Mouse (Mus musculus) bone marrow, adult 2 months (tissue): ENCODE measurements around the gene Erbb4. TPM values are rescaled to one million over a fixed set of nuclear protein-coding genes. Genes with fewer than 3 reads are reported as not detected.

Experiments used
- H3K27ac ChIP-seq: fragments of 200-500 bp; 2 replicates; pipeline ENCODE4 v1.5.1; 2012; ENCODE audit warnings: low read depth, mild to moderate bottlenecking, control low read depth, inconsistent platforms, low read length; ENCODE audit not compliant: control insufficient read depth, poor library complexity, insufficient read depth
- H3K4me1 ChIP-seq: fragments of 200-500 bp; 2 replicates; pipeline ENCODE4 v1.6.1; 2011; ENCODE audit warnings: low read length; ENCODE audit not compliant: control insufficient read depth, insufficient read depth
- H3K4me3 ChIP-seq: fragments of 200-500 bp; replicated peaks from 2 replicates; pipeline ENCODE3; 2011; ENCODE audit warnings: mild to moderate bottlenecking, low read depth, low read length, control low read depth; ENCODE audit not compliant: control insufficient read depth
- CTCF ChIP-seq: fragments of 200-500 bp; IDR thresholded peaks from 2 replicates; pipeline ENCODE4 v1.5.1; 2011; ENCODE audit warnings: low read length, control low read depth; ENCODE audit not compliant: control insufficient read depth, insufficient read depth
- POLR2A ChIP-seq: fragments of 200-500 bp; IDR thresholded peaks from 2 replicates; pipeline ENCODE4 v1.6.1; 2011; ENCODE audit warnings: low read depth, mild to moderate bottlenecking, control low read depth, low read length, borderline replicate concordance; ENCODE audit not compliant: control insufficient read depth
- WGBS: fragments of 180-500 bp; shearing (Covaris S2); methylation state at CpG from one replicate; pipeline ENCODE4 v1.1.7; 2018; 5-methylcytosine and 5-hydroxymethylcytosine counted together
- polyA plus RNA-seq: library from polyadenylated mRNA; stranded (reverse); fragments of >200 nt; gene quantifications from 2 replicates; pipeline ENCODE4 v1.2.4, GENCODE M21; 2011; ENCODE audit warnings: low replicate concordance; ENCODE audit not compliant: missing spikeins, insufficient read depth, insufficient read length

Erbb4 gene
- polyA plus RNA-seq, 1 experiment: not detected

DNA sequence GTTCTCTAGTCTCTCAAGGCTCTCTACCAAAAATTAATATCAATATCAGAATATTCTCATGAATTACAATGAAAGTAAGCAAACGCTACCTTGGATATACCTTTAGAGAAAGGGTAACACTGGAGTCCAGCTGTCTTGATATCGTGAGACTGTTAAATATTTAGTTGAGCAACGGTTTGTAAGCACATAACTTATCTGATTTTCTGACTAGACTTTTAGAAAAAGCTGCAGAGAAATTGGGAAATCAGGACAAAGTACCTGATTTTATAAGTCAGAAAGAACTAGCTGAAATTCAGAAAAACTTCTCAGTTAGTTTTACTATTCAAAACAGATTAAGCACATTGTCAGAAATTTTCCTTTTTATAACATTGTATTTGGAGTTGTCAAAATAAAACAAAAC, 129.3 kb downstream of the Erbb4 start:
- H3K4me1 ChIP-seq: no peaks in the 10 kb centered on the region
- WGBS: 66% methylated on average over 3 of the region's 3 CpGs
- no peak overlapping the region for H3K27ac ChIP-seq
- TF ChIP-seq POLR2A (no peak), CTCF (no peak)
- H3K4me3 ChIP-seq: no peak overlapping the region

DNA sequence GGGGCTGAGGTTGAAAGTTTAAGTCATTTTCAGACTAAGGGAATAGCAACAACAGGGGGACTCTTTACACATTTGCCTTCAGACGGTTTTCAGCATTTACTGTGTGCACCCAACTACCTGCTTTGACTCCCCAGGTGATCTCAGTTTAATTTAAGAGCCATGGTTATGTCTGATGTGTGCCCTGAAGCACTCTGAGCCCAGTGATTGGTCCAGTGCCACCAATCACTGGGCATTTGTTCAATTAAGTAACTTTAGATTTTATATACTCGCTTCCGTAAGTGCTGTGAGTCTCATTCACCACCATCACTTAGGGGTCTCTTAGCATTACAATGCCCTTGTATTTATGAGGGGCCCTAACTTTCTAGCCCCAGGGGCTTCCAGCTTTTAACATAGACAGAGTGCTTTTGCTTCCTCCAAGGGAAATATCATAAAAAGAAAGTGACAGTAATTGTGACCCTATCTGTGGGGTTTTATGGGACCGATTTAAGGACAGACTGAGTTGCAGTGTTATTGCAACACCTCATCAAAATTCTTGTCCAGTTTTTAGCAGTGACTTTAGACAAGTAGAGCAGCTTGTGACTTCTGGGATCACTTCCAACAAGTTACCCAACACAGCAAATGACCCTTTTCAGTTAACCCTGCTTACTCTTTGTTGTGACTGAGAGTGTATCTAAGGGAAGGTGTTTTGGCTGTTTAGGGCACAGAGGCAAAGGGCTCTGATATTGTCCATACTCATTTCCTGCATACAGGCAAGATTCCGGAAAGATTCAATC, 134.3 kb downstream of the Erbb4 start:
- 74% methylated on average over 5 of the region's 5 CpGs for WGBS
- Histone ChIP-seq H3K27ac (no peak overlapping the region), H3K4me3 (no peak overlapping the region), H3K4me1 (no peaks in the 10 kb centered on the region)
- TF ChIP-seq POLR2A (no peak), CTCF (no peak)

DNA sequence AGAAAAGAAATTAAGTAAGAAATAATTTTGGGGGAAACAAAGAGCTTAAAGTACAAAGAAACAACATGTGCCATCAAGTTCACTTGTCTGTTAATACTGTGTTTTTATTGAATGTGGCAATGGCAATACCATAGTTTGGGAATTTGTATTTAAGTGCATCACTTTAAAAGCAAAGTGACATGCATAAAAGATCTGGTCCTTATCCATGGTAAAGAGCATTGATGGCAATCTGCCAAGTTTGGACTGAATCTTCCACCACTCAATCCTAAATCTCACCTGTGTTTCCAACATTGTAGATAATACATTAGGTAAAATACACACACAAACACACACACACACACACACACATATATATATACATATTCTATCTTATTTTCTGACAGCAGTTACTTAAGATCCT, 143.7 kb downstream of the Erbb4 start:
- Histone ChIP-seq H3K27ac (no peak overlapping the region), H3K4me1 (no peaks in the 10 kb centered on the region), H3K4me3 (no peak overlapping the region)
- TF ChIP-seq CTCF: no peak
- TF ChIP-seq POLR2A: no peak

DNA sequence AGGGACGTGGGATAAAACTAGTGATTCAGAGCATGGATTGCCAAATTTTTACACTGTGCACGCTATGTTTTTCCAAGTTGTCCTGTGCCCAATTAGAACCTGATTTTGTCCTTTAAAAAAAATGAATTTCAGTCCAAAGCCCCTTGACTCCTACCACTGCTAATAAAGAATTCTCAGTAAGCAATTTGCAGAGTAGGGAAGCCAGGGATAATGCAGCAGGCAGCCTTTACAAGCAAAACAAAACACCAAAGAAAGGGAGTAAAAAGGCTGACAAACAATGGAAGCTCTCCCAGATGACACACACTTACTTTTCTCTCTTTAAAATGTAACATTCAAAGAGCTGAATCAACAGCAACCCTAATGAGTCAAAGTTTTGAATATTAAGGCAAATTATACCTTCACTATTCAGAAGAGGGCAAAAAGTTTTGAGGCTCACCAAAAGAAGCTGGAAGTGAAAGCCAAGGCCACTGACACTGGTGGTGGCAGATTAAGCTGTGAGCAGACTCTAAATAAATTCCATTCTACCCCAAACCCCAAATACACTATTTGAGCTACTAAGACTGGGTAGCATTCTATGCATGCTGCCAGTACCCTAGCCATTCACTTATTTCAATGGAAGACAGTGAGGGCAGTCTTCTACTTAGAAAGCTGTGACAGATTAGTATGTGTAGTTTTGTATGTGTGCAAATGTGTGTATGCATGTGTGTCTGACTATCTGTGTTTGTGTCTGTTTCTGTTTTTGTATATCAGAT, 146.3 kb downstream of the Erbb4 start:
- no peak for TF ChIP-seq CTCF
- TF ChIP-seq POLR2A: no peak
- Histone ChIP-seq H3K4me1 (no peaks in the 10 kb centered on the region), H3K27ac (no peak overlapping the region), H3K4me3 (no peak overlapping the region)
- 73% methylated on average over 2 of the region's 2 CpGs for WGBS

DNA sequence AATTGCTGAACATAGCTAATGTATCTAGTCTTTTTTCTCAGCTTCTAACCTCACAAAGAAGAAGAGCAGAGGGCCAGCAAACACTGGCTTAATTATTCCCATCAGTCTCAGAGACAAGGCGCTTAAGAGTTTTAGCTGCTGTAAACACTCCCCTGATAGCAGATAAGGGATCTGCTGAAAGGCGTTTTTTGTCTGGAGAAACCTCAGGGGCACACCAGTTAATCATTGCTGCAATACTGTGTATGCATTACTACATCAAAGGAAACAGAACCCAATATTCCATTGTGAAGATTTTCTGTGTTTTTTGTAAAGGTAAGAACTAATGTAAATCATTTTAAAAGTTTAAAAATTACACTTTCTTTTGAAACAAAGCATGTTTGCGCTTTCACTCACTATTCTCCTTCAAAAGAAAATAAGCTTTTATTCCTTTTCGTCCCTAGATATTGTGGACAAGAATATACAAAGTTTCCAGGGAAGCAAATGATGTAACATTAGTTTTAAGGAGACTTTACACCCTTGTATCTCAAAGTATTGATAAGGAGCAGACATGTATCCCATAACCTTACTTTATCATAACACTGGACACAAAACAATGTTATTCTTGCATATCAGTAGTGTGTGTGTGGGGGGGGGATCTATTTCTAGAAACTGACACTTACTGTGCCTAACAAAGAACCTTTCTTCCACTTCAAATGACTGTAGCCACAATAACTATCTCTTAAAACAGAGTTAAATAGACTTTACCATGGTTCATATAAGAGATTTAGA, 150.9 kb downstream of the Erbb4 start:
- TF ChIP-seq CTCF (no peak), POLR2A (no peak)
- Histone ChIP-seq H3K4me1 (no peaks in the 10 kb centered on the region), H3K4me3 (no peak overlapping the region), H3K27ac (no peak overlapping the region)
- WGBS: 53% methylated on average over 4 of the region's 4 CpGs

DNA sequence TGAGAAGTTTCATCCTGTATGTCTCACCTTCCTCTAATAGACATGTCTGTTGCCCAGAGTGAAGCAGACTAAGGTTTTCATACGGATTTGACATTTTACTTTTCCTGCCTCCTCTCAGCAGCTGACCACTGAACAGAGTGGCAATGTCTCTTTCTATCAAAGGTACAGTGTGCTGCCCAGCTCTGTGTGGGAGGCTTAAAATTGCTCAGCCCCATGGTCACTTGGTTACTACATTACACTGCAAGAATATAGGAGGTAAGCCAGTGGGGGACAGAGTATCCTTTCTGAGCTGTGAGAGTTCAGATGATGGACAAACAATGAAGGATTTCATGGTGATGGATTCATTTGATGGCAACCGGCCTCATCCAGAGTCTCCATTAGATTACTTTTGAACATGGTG, 152.4 kb downstream of the Erbb4 start:
- H3K4me1 ChIP-seq: no peaks in the 10 kb centered on the region
- no peak overlapping the region for H3K27ac ChIP-seq
- no peak overlapping the region for H3K4me3 ChIP-seq
- TF ChIP-seq CTCF: no peak
- TF ChIP-seq POLR2A: no peak
- 70% methylated on average over 2 of the region's 2 CpGs for WGBS

DNA sequence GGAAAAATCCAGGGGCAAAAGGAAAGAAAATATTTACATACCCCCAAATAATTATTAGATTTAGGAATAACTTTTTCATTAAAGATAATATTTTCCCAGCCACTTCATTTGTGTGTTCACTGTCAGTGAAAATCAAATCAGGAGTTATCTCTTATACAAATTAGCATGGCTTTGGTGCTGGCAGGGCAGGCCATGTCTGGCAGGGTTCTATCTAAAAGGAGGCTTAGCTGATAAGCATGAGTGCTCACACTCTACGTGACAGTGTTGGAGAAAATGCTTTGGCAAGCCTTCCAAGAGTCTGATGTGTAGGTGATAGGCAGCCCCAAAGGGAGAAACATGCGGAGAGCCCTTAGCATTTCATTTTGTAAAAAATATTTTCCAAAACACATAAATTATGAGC, 164.7 kb downstream of the Erbb4 start:
- H3K4me1 ChIP-seq: no peaks in the 10 kb centered on the region
- no peak for TF ChIP-seq CTCF
- TF ChIP-seq POLR2A: no peak
- H3K27ac ChIP-seq: no peak overlapping the region
- no peak overlapping the region for H3K4me3 ChIP-seq
- WGBS: 70% methylated on average over 2 of the region's 2 CpGs

DNA sequence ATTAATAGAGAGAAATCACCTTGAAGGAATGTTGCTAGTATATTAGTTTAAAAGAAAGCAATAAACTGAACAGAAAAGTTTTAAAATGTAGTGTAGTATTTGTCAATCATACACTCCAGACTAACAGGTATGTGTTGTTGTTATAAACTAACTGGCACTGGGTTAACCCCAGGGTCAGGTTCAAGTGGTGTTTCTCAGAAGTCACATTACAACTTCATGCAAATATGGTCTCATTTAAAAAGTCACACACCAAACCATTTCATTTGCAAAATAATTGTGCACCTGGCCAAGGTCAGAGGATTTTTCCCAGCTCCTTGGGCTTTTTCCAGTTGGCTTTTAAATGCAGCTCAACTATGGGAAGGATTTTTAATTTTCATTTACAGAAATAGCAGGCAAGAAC, 173.1 kb downstream of the Erbb4 start:
- TF ChIP-seq CTCF: no peak
- no peak for TF ChIP-seq POLR2A
- H3K4me1 ChIP-seq: no peaks in the 10 kb centered on the region
- no peak overlapping the region for H3K4me3 ChIP-seq
- no peak overlapping the region for H3K27ac ChIP-seq
